Mouse (Mus musculus) left cerebral cortex, postnatal 10 days (tissue): ENCODE results near the gene Cdh23. TPM values are rescaled to one million over a fixed set of nuclear protein-coding genes. Genes with fewer than 3 reads are reported as not detected.

Source experiments
- DNase-seq, 2 experiments: peaks; one replicate each; pipeline ENCODE4 v3.0.0; 2021 to 2022; ENCODE audit warnings: low spot score in 2 of 2, mixed read lengths in 1 of 2; ENCODE audit errors: extremely low spot score in 1 of 2
- intact Hi-C: fragments of 180-260 bp; cut with DNase I; formaldehyde crosslinking; loops from one replicate; pipeline ENCODE4 v1.15.1; 2025
- total RNA-seq, 2 experiments: library from RNA; stranded (reverse); gene quantifications; 2 replicates each; pipeline ENCODE4 v1.2.3; 2021

Cdh23 gene
- total RNA-seq, 2 experiments from 2014 or later, result 2.1 TPM

GRCm38 (mm10) chr10:60266842-60267401 lies 429.4 kb downstream of the Cdh23 start:
- DNase-seq, result no peak
- intact Hi-C loops, result no loop called here

DNA sequence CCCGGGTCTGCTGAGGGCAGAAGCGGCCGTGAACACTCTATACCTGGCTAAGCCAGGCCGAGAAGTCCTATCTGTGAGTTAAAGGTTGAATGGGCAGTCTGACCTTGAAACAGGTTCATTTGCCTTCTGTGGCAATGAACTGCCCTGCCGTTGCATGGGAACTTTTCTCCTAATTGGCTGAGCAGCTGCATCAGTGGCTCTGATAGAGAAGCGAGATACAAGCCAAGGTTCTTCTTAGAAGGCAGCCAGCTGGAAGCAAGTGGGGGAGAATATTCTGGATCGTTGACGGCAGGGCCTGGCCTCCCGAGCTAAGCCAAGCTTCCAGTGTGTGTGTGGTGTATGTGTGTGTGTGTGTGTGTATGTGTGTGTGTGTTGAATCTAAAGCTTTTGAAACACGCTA lies 431.0 kb downstream of the Cdh23 start:
- intact Hi-C loops, result no loop called here
- DNase-seq, result no peak

DNA sequence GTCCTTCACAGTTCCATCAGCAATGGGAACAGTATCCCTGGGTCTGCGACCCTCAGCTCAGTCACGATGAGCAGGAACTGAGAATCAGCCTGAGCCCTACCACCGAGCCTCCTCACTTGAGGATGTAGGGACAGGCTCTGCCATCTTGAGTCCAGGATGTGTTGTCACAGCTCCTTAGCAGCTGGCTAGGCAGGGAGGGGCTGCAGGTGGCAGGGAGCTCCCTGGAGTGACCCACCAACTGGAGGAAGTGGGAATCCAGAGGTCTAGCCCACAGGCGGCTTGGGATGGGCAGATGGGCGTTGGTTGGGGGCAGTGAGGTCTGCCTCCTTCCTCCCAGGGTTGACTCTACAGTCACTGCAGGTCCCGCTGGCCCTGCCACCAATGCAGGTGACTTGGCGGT lies 432.9 kb downstream of the Cdh23 start:
- intact Hi-C loops, result no loop called here
- no peak for DNase-seq

DNA sequence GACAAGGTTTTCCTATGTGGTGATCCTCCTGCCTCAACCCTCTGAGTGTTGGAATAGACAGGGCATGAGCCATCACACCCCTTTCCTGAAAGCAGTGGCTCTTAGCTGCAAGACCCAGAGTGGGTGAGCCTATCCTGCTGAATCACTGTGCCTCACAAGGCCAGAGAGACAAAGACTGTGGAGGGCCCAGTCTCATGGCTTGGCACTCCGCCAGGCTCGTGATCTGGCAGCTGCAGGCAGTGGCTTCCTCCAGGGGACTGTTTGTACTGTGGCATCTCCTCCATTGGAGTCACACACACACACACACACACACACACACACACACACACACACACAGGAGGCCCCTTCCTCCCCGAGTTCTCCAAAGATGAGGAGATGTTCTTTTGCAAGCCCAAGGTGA lies 433.9 kb downstream of the Cdh23 start:
- intact Hi-C loops, result no loop called here
- DNase-seq, result peak; percentile 79 to 94

DNA sequence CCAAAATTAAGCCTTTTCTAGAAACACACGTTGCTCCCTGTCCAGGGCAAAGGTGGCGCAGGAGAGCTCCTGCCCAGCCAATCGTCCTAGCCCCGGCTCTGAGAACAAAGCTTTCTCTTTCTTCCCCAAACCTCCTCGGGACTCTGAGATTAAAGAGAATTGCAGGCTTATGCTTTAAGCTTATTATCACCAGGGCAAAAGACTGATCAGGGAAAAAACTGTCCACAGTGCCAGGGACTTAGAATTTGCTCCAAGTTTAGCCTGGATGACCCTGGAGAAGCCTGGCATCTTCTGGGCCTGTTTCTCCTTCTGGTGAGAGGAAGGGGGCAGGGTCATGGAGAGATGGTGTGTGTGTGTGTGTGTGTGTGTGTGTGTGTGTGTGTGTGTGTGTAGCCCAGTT lies 434.8 kb downstream of the Cdh23 start:
- intact Hi-C loops, result no loop called here

GRCm38 (mm10) chr10:60260557-60261294 lies 435.6 kb downstream of the Cdh23 start:
- DNase-seq, result no peak
- intact Hi-C loops, result no loop called here

More for the DNA sequence above, 434.8 kb downstream of the Cdh23 start:
- DNase-seq, result no peak

DNA sequence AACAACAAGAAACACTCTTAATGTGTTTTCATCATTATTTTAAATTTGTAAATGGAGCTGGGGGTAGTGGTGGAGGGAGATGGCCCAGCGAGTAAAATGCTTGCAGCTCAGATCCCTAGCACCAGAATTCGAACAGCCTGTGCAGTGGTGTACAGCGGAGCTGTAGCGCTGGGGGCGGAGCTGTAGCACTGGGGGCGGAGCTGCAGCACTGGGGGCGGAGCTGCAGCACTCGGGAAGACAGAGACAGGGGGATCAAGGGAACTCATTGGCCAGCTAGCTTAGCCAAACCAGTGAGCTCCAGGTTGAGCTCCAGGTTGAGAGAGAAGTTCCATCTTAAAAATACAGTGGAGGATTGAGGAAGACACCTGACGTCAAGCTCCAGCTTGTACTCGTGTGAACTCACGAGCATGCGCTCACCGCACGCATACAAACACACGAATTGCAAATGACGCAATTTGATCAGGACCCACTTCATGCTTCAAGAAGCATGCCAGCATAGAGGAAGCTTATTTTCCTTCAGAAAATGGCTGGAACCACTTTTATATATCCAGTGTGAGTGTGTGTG lies 438.9 kb downstream of the Cdh23 start:
- intact Hi-C loops, result no loop called here
- no peak for DNase-seq

DNA sequence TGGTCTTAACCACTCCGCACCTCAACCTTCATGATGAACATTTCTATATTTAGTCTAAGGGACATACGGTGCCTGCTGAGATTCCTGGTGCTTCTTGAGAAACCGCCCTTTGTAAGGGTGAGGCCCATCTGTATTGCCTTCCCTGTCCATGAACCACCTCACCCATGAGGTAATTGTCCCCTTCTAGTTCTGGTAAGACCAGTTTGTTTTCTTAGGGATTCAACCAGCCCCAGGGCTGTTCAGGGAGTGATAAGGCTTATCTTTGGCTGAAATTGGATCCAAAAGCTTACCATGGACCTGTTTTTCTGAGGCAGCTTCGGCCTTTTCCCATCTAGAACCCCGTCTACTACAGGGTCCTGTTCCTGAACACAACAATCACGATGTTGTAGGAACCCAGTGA lies 440.2 kb downstream of the Cdh23 start:
- DNase-seq, result no peak
- intact Hi-C loops, result no loop called here

Other genes with a start within 250 kb of the Cdh23 start
- gene Slc29a3, start 56.3 kb upstream of the Cdh23 start, total RNA-seq, result 10 to 100 TPM; 16.5 to 16.9 TPM
- gene Unc5b, start 135.1 kb upstream of the Cdh23 start, total RNA-seq, result 1 to 10 TPM; 7.6 to 8.3 TPM